Mouse (Mus musculus) midbrain, embryonic 11.5 days (tissue): ENCODE measurements around the gene Fkbp7. TPM values are rescaled to one million over a fixed set of nuclear protein-coding genes. Genes with fewer than 3 reads are reported as not detected.

Experiments
- ATAC-seq: fragments of 200-750 bp; cut with Nextera tagmentation; 2 replicates; pipeline ENCODE4 v1.8.0; 2017; ENCODE audit warnings: moderate TSS enrichment, moderate library complexity; ENCODE audit not compliant: low FRiP score
- DNase-seq: peaks from one replicate; pipeline ENCODE4 v3.0.0; 2015; ENCODE audit warnings: low spot score; ENCODE audit errors: missing footprints
- H3K27ac ChIP-seq: fragments of 300-500 bp; sonication (generic); 2 replicates; pipeline ENCODE4 v1.5.1; 2014; ENCODE audit warnings: low read depth, low read length
- H3K27me3 ChIP-seq: fragments of 300-500 bp; sonication (generic); 2 replicates; pipeline ENCODE4 v1.6.1; 2014; ENCODE audit warnings: mild to moderate bottlenecking, low read length, moderate library complexity, mixed read lengths; ENCODE audit not compliant: control insufficient read depth, insufficient read depth
- H3K36me3 ChIP-seq: fragments of 300-500 bp; sonication (generic); 2 replicates; pipeline ENCODE4 v1.6.1; 2014; ENCODE audit warnings: mild to moderate bottlenecking, low read length, moderate library complexity, mixed read lengths; ENCODE audit not compliant: control insufficient read depth, insufficient read depth
- H3K4me1 ChIP-seq: fragments of 300-500 bp; sonication (generic); 2 replicates; pipeline ENCODE4 v1.6.1; 2014; ENCODE audit warnings: low read length; ENCODE audit not compliant: control insufficient read depth, insufficient read depth
- H3K4me2 ChIP-seq: fragments of 300-500 bp; sonication (generic); 2 replicates; pipeline ENCODE4 v1.6.1; 2014; ENCODE audit warnings: mild to moderate bottlenecking, moderate library complexity
- H3K4me3 ChIP-seq: fragments of 300-500 bp; sonication (generic); 2 replicates; pipeline ENCODE4 v1.5.1; 2014; ENCODE audit warnings: low read depth, low read length
- H3K9ac ChIP-seq: fragments of 300-500 bp; sonication (generic); 2 replicates; pipeline ENCODE4 v1.6.1; 2014; ENCODE audit warnings: low read length
- H3K9me3 ChIP-seq: fragments of 300-500 bp; sonication (generic); 2 replicates; pipeline ENCODE4 v1.6.1; 2016; ENCODE audit warnings: low read length; ENCODE audit not compliant: control insufficient read depth
- WGBS: fragments of 180-500 bp; shearing (Covaris S2); extraction: QIAGEN DNeasy Blood & Tissue Kit; methylation state at CpG from one replicate; pipeline ENCODE4 v1.1.7; 2014; 5-methylcytosine and 5-hydroxymethylcytosine counted together
- polyA plus RNA-seq: library from polyadenylated mRNA; unstranded; fragments of >200 nt; fragmentation: Nextera tagmentation; extraction: Ambion mirVana; gene quantifications from 2 replicates; pipeline ENCODE4 v1.2.1, GENCODE M21; 2014

Gene Fkbp7
- polyA plus RNA-seq, 1 experiment from 2014 or later = 18.2 TPM

- Histone ChIP-seq H3K9me3 (no peaks in the 10 kb centered on the region), H3K4me3 (no peak overlapping the region), H3K4me2 (no peak overlapping the region), H3K27me3 (no peaks in the 10 kb centered on the region), H3K4me1 (no peaks in the 10 kb centered on the region), H3K27ac (no peak overlapping the region), H3K36me3 (peaks cover 13% of the 10 kb centered on the region; the same call in 1 of the 2 replicates), H3K9ac (no peak overlapping the region)
- DNase-seq (no peak), ATAC-seq (no peak)
- 90% methylated on average over 12 of the region's 12 CpGs for WGBS
These were observed 17.7 kb upstream of the Fkbp7 start for GRCm38 (mm10) chr2:76690436-76691204.

GRCm38 (mm10) chr2:76688162-76688561 lies 15.2 kb upstream of the Fkbp7 start:
- Histone ChIP-seq H3K4me3 (no peak overlapping the region), H3K27me3 (no peaks in the 10 kb centered on the region), H3K9me3 (no peaks in the 10 kb centered on the region), H3K27ac (no peak overlapping the region), H3K9ac (no peak overlapping the region), H3K4me2 (no peak overlapping the region), H3K4me1 (no peaks in the 10 kb centered on the region), H3K36me3 (peaks cover 11% of the 10 kb centered on the region; the same call in 1 of the 2 replicates)
- 79% methylated on average over 7 of the region's 7 CpGs for whole genome bisulfite sequencing
- ATAC-seq = no peak
- DNase-seq = no peak

GRCm38 (mm10) chr2:76687608-76688007 lies 14.7 kb upstream of the Fkbp7 start:
- Histone ChIP-seq H3K4me2 (no peak overlapping the region), H3K4me3 (no peak overlapping the region), H3K9ac (no peak overlapping the region), H3K9me3 (no peaks in the 10 kb centered on the region), H3K4me1 (no peaks in the 10 kb centered on the region), H3K27ac (no peak overlapping the region), H3K27me3 (no peaks in the 10 kb centered on the region), H3K36me3 (peaks cover 8% of the 10 kb centered on the region; the same call in 1 of the 2 replicates)
- WGBS = 96% methylated on average over 3 of the region's 3 CpGs
- no peak for DNase-seq
- ATAC-seq = no peak

GRCm38 (mm10) chr2:76686986-76687385 lies 14.1 kb upstream of the Fkbp7 start:
- no peak for ATAC-seq
- Histone ChIP-seq H3K9me3 (no peaks in the 10 kb centered on the region), H3K4me2 (no peak overlapping the region), H3K9ac (no peak overlapping the region), H3K27ac (no peak overlapping the region), H3K27me3 (no peaks in the 10 kb centered on the region), H3K4me1 (no peaks in the 10 kb centered on the region), H3K36me3 (0 out of 2 replicates have a peak, but pooled peaks cover 8% of the 10 kb centered on the region), H3K4me3 (no peak overlapping the region)
- no peak for DNase-seq
- WGBS = 96% methylated on average over 3 of the region's 3 CpGs

GRCm38 (mm10) chr2:76682301-76682700 lies 9.4 kb upstream of the Fkbp7 start:
- Histone ChIP-seq H3K9ac (no peak overlapping the region), H3K27me3 (no peaks in the 10 kb centered on the region), H3K4me1 (no peaks in the 10 kb centered on the region), H3K4me3 (no peak overlapping the region), H3K9me3 (no peaks in the 10 kb centered on the region), H3K27ac (no peak overlapping the region), H3K4me2 (no peak overlapping the region), H3K36me3 (0 out of 2 replicates have a peak, but pooled peaks cover 8% of the 10 kb centered on the region)
- DNase-seq = no peak
- ATAC-seq = no peak
- 94% methylated on average over 8 of the region's 8 CpGs for WGBS

- Histone ChIP-seq H3K27me3 (no peaks in the 10 kb centered on the region), H3K4me1 (peaks cover 14% of the 10 kb centered on the region), H3K4me3 (peak overlapping the region; percentile 82), H3K4me2 (peak overlapping the region; percentile 62), H3K9ac (peak overlapping the region; percentile 90; the same call in 1 of the 2 replicates), H3K27ac (no peak overlapping the region), H3K36me3 (no peaks in the 10 kb centered on the region), H3K9me3 (no peaks in the 10 kb centered on the region)
- WGBS = 71% methylated on average over 13 of the region's 13 CpGs
- ATAC-seq = no peak
- peak; percentile 88 for DNase-seq
These were observed 3.7 kb upstream of the Fkbp7 start for GRCm38 (mm10) chr2:76676401-76677226.

- Histone ChIP-seq H3K4me3 (peak overlapping the region; percentile 82), H3K9me3 (no peaks in the 10 kb centered on the region), H3K27me3 (no peaks in the 10 kb centered on the region), H3K36me3 (no peaks in the 10 kb centered on the region), H3K27ac (no peak overlapping the region), H3K9ac (peak overlapping the region; percentile 90), H3K4me1 (peaks cover 14% of the 10 kb centered on the region), H3K4me2 (peak overlapping the region; percentile 62)
- ATAC-seq (no peak), DNase-seq (peak; percentile 90)
- WGBS = 8% methylated on average over 4 of the region's 4 CpGs
These were observed 3.0 kb upstream of the Fkbp7 start for GRCm38 (mm10) chr2:76675949-76676348.

GRCm38 (mm10) chr2:76675451-76675850 lies 2.5 kb upstream of the Fkbp7 start:
- H3K27me3 ChIP-seq = no peaks in the 10 kb centered on the region
- peak overlapping the region; percentile 53 for H3K27ac ChIP-seq
- peak overlapping the region; percentile 82 for H3K4me3 ChIP-seq
- no peaks in the 10 kb centered on the region for H3K36me3 ChIP-seq
- under 1% methylated on average over 39 of the region's 44 CpGs for WGBS
- H3K4me1 ChIP-seq = peaks cover 14% of the 10 kb centered on the region
- peak overlapping the region; percentile 90 for H3K9ac ChIP-seq
- DNase-seq (peak; percentile 94), ATAC-seq (peak; percentile 63; the same call in 1 of the 2 replicates)
- no peaks in the 10 kb centered on the region for H3K9me3 ChIP-seq
- H3K4me2 ChIP-seq = peak overlapping the region; percentile 62
